Mouse (Mus musculus) MEL (cell line): ENCODE results near the gene Pip5k1b. TPM values are rescaled to one million over a fixed set of nuclear protein-coding genes. Genes with fewer than 3 reads are reported as not detected.
A peak's percentile ranks its signal among the peaks of the same experiment; 100 is the strongest.

Source experiments
- DNase-seq: peaks from one replicate; pipeline ENCODE4 v3.0.0; 2011; ENCODE audit warnings: low read depth, low spot score
- H3K27ac ChIP-seq: 2 replicates; pipeline ENCODE4 v1.5.1; 2012; ENCODE audit warnings: low read depth, mild to moderate bottlenecking, control low read depth, low read length, moderate library complexity; ENCODE audit not compliant: control insufficient read depth
- H3K27me3 ChIP-seq, 2 experiments: fragments of 150-350 bp in 1 of 2; sonication (generic) in 1 of 2; 2 replicates each; pipeline ENCODE4 v1.6.1; 2012; ENCODE audit warnings: low read length in 2 of 2, mild to moderate bottlenecking in 2 of 2, improper control_type of control experiment in 1 of 2, moderate library complexity in 1 of 2; ENCODE audit not compliant: insufficient read depth in 2 of 2, control insufficient read depth in 1 of 2
- H3K36me3 ChIP-seq, 2 experiments: 2 replicates each; pipeline ENCODE4 v1.6.1; 2012 to 2014; ENCODE audit warnings: low read length in 2 of 2, improper control_type of control experiment in 1 of 2, inconsistent platforms in 1 of 2, mild to moderate bottlenecking in 1 of 2; ENCODE audit not compliant: insufficient read depth in 2 of 2, control insufficient read depth in 1 of 2
- H3K4me1 ChIP-seq, 2 experiments: fragments of 150-350 bp in 1 of 2; sonication (generic) in 1 of 2; 2 replicates each; pipeline ENCODE4 v1.6.1; 2012; ENCODE audit warnings: low read length in 2 of 2, improper control_type of control experiment in 1 of 2, mild to moderate bottlenecking in 1 of 2; ENCODE audit not compliant: insufficient read depth in 2 of 2, control insufficient read depth in 1 of 2
- H3K4me3 ChIP-seq, 2 experiments: fragments of 150-350 bp in 1 of 2; sonication (generic) in 1 of 2; 2 replicates each; pipeline ENCODE4 v1.5.1; 2012; ENCODE audit warnings: low read depth in 2 of 2, low read length in 2 of 2, mild to moderate bottlenecking in 2 of 2, moderate library complexity in 2 of 2, control low read depth in 1 of 2, improper control_type of control experiment in 1 of 2; ENCODE audit not compliant: control insufficient read depth in 1 of 2, insufficient read depth in 1 of 2
- H3K79me2 ChIP-seq: 2 replicates; pipeline ENCODE4 v1.6.1; 2012; ENCODE audit warnings: mild to moderate bottlenecking, low read length, moderate library complexity; ENCODE audit not compliant: control insufficient read depth, poor library complexity, insufficient read depth
- H3K9ac ChIP-seq: 2 replicates; pipeline ENCODE4 v1.6.1; 2012; ENCODE audit warnings: low read depth, mild to moderate bottlenecking, control low read depth, low read length, moderate library complexity; ENCODE audit not compliant: control insufficient read depth, poor library complexity, severe bottlenecking
- H3K9me3 ChIP-seq: fragments of 150-350 bp; sonication (generic); replicated peaks from 2 replicates; pipeline ENCODE4 v1.6.1; 2012; ENCODE audit warnings: mild to moderate bottlenecking, low read length, improper control_type of control experiment, moderate library complexity; ENCODE audit not compliant: insufficient read depth
- BHLHE40 ChIP-seq: IDR thresholded peaks from 2 replicates; pipeline ENCODE4 v1.6.1; 2012; ENCODE audit warnings: low read depth, mild to moderate bottlenecking, inconsistent platforms, low read length, improper control_type of control experiment, borderline replicate concordance
- CHD1 ChIP-seq: IDR thresholded peaks from 2 replicates; pipeline ENCODE4 v1.6.1; 2012; ENCODE audit warnings: low read depth, mild to moderate bottlenecking, inconsistent platforms, low read length, improper control_type of control experiment
- CHD2 ChIP-seq: IDR thresholded peaks from 2 replicates; pipeline ENCODE4 v1.6.1; 2011; ENCODE audit warnings: low read length, improper control_type of control experiment
- CTCF ChIP-seq, 3 experiments: IDR thresholded peaks in 2 of 3; conservative IDR thresholded peaks in 1 of 3; 2 replicates each; pipeline ENCODE4 v1.5.1; 2011 to 2012; ENCODE audit warnings: low read length in 3 of 3, low read depth in 2 of 3, mild to moderate bottlenecking in 2 of 3, improper control_type of control experiment in 1 of 3, inconsistent platforms in 1 of 3, mixed read lengths in 1 of 3, moderate library complexity in 1 of 3; ENCODE audit not compliant: control insufficient read depth in 1 of 3, insufficient read depth in 1 of 3, poor library complexity in 1 of 3, severe bottlenecking in 1 of 3
- E2F4 ChIP-seq: IDR thresholded peaks from 2 replicates; pipeline ENCODE4 v1.6.1; 2011; ENCODE audit warnings: low read depth, low read length, improper control_type of control experiment, borderline replicate concordance
- ELF1 ChIP-seq: IDR thresholded peaks from 2 replicates; pipeline ENCODE4 v1.6.1; 2014; ENCODE audit warnings: low read depth, mild to moderate bottlenecking, inconsistent platforms, low read length, improper control_type of control experiment, moderate library complexity
- EP300 ChIP-seq, 2 experiments: IDR thresholded peaks; 2 replicates each; pipeline ENCODE4 v1.6.1; 2011; ENCODE audit warnings: improper control_type of control experiment in 2 of 2, low read length in 2 of 2, low read depth in 1 of 2, mild to moderate bottlenecking in 1 of 2
- ETS1 ChIP-seq: IDR thresholded peaks from 2 replicates; pipeline ENCODE4 v1.6.1; 2012; ENCODE audit warnings: low read depth, mild to moderate bottlenecking, inconsistent platforms, low read length, improper control_type of control experiment, moderate library complexity
- GABPA ChIP-seq: IDR thresholded peaks from 2 replicates; pipeline ENCODE4 v1.6.1; 2012; ENCODE audit warnings: low read depth, mild to moderate bottlenecking, inconsistent platforms, low read length, improper control_type of control experiment, moderate library complexity
- GATA1 ChIP-seq: IDR thresholded peaks from 2 replicates; pipeline ENCODE4 v1.6.1; 2011; ENCODE audit warnings: low read depth, low read length, improper control_type of control experiment
- JUND ChIP-seq: IDR thresholded peaks from 2 replicates; pipeline ENCODE4 v1.6.1; 2011; ENCODE audit warnings: low read depth, mild to moderate bottlenecking, improper control_type of control experiment, low read length
- KAT2A ChIP-seq: conservative IDR thresholded peaks from 2 replicates; pipeline ENCODE4 v1.6.1; 2012; ENCODE audit warnings: low read depth, low read length, improper control_type of control experiment, inconsistent platforms
- MAFK ChIP-seq: IDR thresholded peaks from 2 replicates; pipeline ENCODE4 v1.6.1; 2011; ENCODE audit warnings: low read depth, mild to moderate bottlenecking, low read length, improper control_type of control experiment, borderline replicate concordance
- MAX ChIP-seq: IDR thresholded peaks from 2 replicates; pipeline ENCODE4 v1.6.1; 2011; ENCODE audit warnings: low read length, improper control_type of control experiment
- MAZ ChIP-seq: IDR thresholded peaks from 2 replicates; pipeline ENCODE4 v1.6.1; 2012; ENCODE audit warnings: low read depth, mild to moderate bottlenecking, inconsistent platforms, low read length, improper control_type of control experiment
- MEF2A ChIP-seq: IDR thresholded peaks from 2 replicates; pipeline ENCODE4 v1.6.1; 2014; ENCODE audit warnings: low read depth, mild to moderate bottlenecking, inconsistent platforms, low read length, improper control_type of control experiment; ENCODE audit not compliant: poor library complexity, insufficient replicate concordance, severe bottlenecking; ENCODE audit errors: extremely low read depth
- MXI1 ChIP-seq: IDR thresholded peaks from 2 replicates; pipeline ENCODE4 v1.6.1; 2011; ENCODE audit warnings: mild to moderate bottlenecking, low read depth, low read length, improper control_type of control experiment
- MYB ChIP-seq: IDR thresholded peaks from 2 replicates; pipeline ENCODE4 v1.6.1; 2011; ENCODE audit warnings: mild to moderate bottlenecking, low read depth, low read length, improper control_type of control experiment
- NELFE ChIP-seq: IDR thresholded peaks from 2 replicates; pipeline ENCODE4 v1.6.1; 2011; ENCODE audit warnings: low read depth, low read length, improper control_type of control experiment
- NRF1 ChIP-seq: IDR thresholded peaks from 2 replicates; pipeline ENCODE4 v1.6.1; 2014; ENCODE audit warnings: low read depth, mild to moderate bottlenecking, inconsistent platforms, low read length, improper control_type of control experiment, moderate library complexity; ENCODE audit not compliant: poor library complexity, insufficient read depth, severe bottlenecking
- POLR2A ChIP-seq, 2 experiments: IDR thresholded peaks; 2 replicates each; pipeline ENCODE4 v1.6.1; 2011 to 2012; ENCODE audit warnings: low read length in 2 of 2, mild to moderate bottlenecking in 2 of 2, control low read depth in 1 of 2, improper control_type of control experiment in 1 of 2, low read depth in 1 of 2, moderate library complexity in 1 of 2; ENCODE audit not compliant: control insufficient read depth in 1 of 2, insufficient read depth in 1 of 2, poor library complexity in 1 of 2
- POLR2AphosphoS2 ChIP-seq: IDR thresholded peaks from 2 replicates; pipeline ENCODE4 v1.6.1; 2011; ENCODE audit warnings: low read length, improper control_type of control experiment
- POLR2AphosphoS5 ChIP-seq: IDR thresholded peaks from 2 replicates; pipeline ENCODE4 v1.6.1; 2012; ENCODE audit warnings: low read depth, borderline replicate concordance, mild to moderate bottlenecking, inconsistent platforms, low read length, moderate library complexity, mixed read lengths
- RAD21 ChIP-seq: IDR thresholded peaks from 2 replicates; pipeline ENCODE4 v1.6.1; 2011; ENCODE audit warnings: mild to moderate bottlenecking, low read depth, low read length, improper control_type of control experiment
- RCOR1 ChIP-seq: IDR thresholded peaks from 2 replicates; pipeline ENCODE4 v1.6.1; 2012; ENCODE audit warnings: low read depth, mild to moderate bottlenecking, inconsistent platforms, low read length, improper control_type of control experiment
- SIN3A ChIP-seq: IDR thresholded peaks from 2 replicates; pipeline ENCODE4 v1.6.1; 2012; ENCODE audit warnings: low read length, improper control_type of control experiment, inconsistent platforms
- SMC3 ChIP-seq: IDR thresholded peaks from 2 replicates; pipeline ENCODE4 v1.6.1; 2011; ENCODE audit warnings: low read depth, low read length, improper control_type of control experiment
- TCF12 ChIP-seq: IDR thresholded peaks from 2 replicates; pipeline ENCODE4 v1.6.1; 2014; ENCODE audit warnings: low read depth, mild to moderate bottlenecking, inconsistent platforms, low read length, improper control_type of control experiment, moderate library complexity
- UBTF ChIP-seq: IDR thresholded peaks from 2 replicates; pipeline ENCODE4 v1.6.1; 2012; ENCODE audit warnings: low read depth, mild to moderate bottlenecking, inconsistent platforms, low read length, improper control_type of control experiment, moderate library complexity, borderline replicate concordance; ENCODE audit not compliant: insufficient read depth
- USF1 ChIP-seq: IDR thresholded peaks from 2 replicates; pipeline ENCODE4 v1.6.1; 2014; ENCODE audit warnings: low read depth, mild to moderate bottlenecking, inconsistent platforms, low read length, improper control_type of control experiment, moderate library complexity
- USF2 ChIP-seq, 2 experiments: IDR thresholded peaks; 2 replicates each; pipeline ENCODE4 v1.6.1; 2011 to 2012; ENCODE audit warnings: improper control_type of control experiment in 2 of 2, low read length in 2 of 2, borderline replicate concordance in 1 of 2, inconsistent platforms in 1 of 2, low read depth in 1 of 2, mild to moderate bottlenecking in 1 of 2; ENCODE audit not compliant: insufficient read depth in 1 of 2
- ZKSCAN1 ChIP-seq: IDR thresholded peaks from 2 replicates; pipeline ENCODE4 v1.6.1; 2012; ENCODE audit warnings: low read depth, mild to moderate bottlenecking, inconsistent platforms, low read length, improper control_type of control experiment, moderate library complexity
- ZMIZ1 ChIP-seq: IDR thresholded peaks from 2 replicates; pipeline ENCODE4 v1.6.1; 2012; ENCODE audit warnings: low read depth, mild to moderate bottlenecking, inconsistent platforms, low read length, improper control_type of control experiment, moderate library complexity
- ZNF384 ChIP-seq: IDR thresholded peaks from 2 replicates; pipeline ENCODE4 v1.6.1; 2012; ENCODE audit warnings: low read depth, mild to moderate bottlenecking, inconsistent platforms, low read length, improper control_type of control experiment
- polyA plus RNA-seq, 2 experiments: library from polyadenylated mRNA; stranded (reverse) in 1 of 2; unstranded in 1 of 2; fragments of >175 nt in 1 of 2; fragments of >200 nt in 1 of 2; gene quantifications; 2 replicates each; pipeline versions ENCODE4 v1.2.1 to v1.2.4; 2012; ENCODE audit warnings: low replicate concordance in 2 of 2, low read depth in 1 of 2; ENCODE audit not compliant: insufficient read length in 2 of 2, insufficient read depth in 1 of 2, missing spikeins in 1 of 2
- total RNA-seq: library from RNA; depleted of rRNA; stranded (reverse); fragments of 300-350 nt; gene quantifications from 2 replicates; pipeline ENCODE4 v1.2.3, GENCODE M21; 2012

The Pip5k1b gene
- total and polyA plus RNA-seq, 3 experiments: 3.4 to 10.0 TPM; not detected in 1

DNA sequence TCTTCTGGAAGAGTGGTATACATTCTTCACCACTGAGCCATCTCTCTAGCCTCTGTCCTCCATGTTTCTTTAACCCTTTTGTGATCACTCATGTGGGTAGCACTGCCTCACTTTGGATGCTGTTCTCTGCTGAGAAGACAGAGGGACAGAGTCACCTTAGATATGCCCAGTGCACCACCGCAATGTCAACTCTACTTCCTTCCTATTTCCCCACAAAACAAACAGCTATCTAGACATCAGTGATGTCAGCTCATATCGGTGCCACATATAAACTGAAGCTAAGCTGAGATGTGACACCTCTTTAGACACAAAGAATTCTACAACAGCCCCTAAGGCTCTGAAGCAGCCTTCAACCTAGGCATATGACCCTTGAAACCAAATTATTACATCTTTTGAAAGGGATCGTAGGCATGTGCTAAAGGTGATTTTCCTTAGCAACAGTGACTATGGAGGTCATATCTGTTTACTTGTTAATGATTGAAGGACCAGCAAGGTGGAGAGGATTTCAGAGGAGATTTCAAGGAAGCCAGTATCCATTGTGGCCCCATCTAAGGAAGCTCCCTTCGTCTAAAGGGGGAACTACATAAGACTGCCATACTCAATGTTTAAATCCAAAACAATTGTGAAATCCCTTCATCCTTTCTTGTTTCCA, 26.6 kb downstream of the Pip5k1b start:
- Histone ChIP-seq H3K9ac (no peak overlapping the region), H3K4me3 (no peak overlapping the region), H3K79me2 (no peaks in the 10 kb centered on the region), H3K36me3 (peaks cover 0 to 32% of the 10 kb centered on the region in 2 experiments; a peak in 2 of 4 replicates), H3K9me3 (no peaks in the 10 kb centered on the region), H3K4me1 (peaks cover 22 to 28% of the 10 kb centered on the region in 2 experiments), H3K27me3 (no peaks in the 10 kb centered on the region), H3K27ac (peak overlapping the region; percentile 65)
- TF ChIP-seq CTCF (IDR thresholded peaks at IDR 0.05 in 2 of 3, conservative IDR thresholded peaks at IDR 0.05 in 1 of 3; ENCODE audit: control insufficient read depth in 1 of 3, insufficient read depth in 1 of 3, low read depth in 2 of 3, low read length in 3 of 3, poor library complexity in 1 of 3, severe bottlenecking in 1 of 3) (no peak), BHLHE40 (no peak), ELF1 (no peak), POLR2AphosphoS5 (no peak), MAX (no peak), MYB (no peak), GABPA (no peak), ZNF384 (no peak), MXI1 (no peak), ETS1 (0 out of 2 replicates have a peak, but pooled peaks have one; percentile 19), UBTF (no peak), EP300 (IDR thresholded peaks at IDR 0.05; ENCODE audit: low read depth in 1 of 2, low read length in 2 of 2) (peak in 1 of 2 experiments; percentile 39; a peak in 2 of 4 replicates), ZMIZ1 (no peak), KAT2A (no peak), USF2 (IDR thresholded peaks at IDR 0.05; ENCODE audit: borderline replicate concordance in 1 of 2, insufficient read depth in 1 of 2, low read depth in 1 of 2, low read length in 2 of 2) (no peak), POLR2A (IDR thresholded peaks at IDR 0.05; ENCODE audit: control insufficient read depth in 1 of 2, insufficient read depth in 1 of 2, low read depth in 1 of 2, low read length in 2 of 2, poor library complexity in 1 of 2) (no peak), GATA1 (peak; percentile 59), NRF1 (no peak), NELFE (no peak), MEF2A (no peak), MAFK (no peak), TCF12 (no peak), CHD2 (no peak), CHD1 (no peak), RCOR1 (no peak), JUND (no peak), POLR2AphosphoS2 (no peak), USF1 (no peak), E2F4 (no peak), SIN3A (peak; percentile 13; the same call in 1 of the 2 replicates), RAD21 (no peak), ZKSCAN1 (no peak), SMC3 (no peak), MAZ (no peak)
- DNase-seq: peak; percentile 48
